Mouse (Mus musculus) erythroblast, embryonic 14.5 days (primary cell): ENCODE data around the gene Pard6b.

Experiments
- GATA1 ChIP-seq: IDR thresholded peaks from 2 replicates; pipeline ENCODE4 v1.6.1; 2012; ENCODE audit warnings: low read length, inconsistent platforms, mixed read lengths
- TAL1 ChIP-seq: IDR thresholded peaks from 3 replicates; pipeline ENCODE4 v1.6.1; 2012; ENCODE audit warnings: low read length, inconsistent platforms, mixed read lengths

DNA sequence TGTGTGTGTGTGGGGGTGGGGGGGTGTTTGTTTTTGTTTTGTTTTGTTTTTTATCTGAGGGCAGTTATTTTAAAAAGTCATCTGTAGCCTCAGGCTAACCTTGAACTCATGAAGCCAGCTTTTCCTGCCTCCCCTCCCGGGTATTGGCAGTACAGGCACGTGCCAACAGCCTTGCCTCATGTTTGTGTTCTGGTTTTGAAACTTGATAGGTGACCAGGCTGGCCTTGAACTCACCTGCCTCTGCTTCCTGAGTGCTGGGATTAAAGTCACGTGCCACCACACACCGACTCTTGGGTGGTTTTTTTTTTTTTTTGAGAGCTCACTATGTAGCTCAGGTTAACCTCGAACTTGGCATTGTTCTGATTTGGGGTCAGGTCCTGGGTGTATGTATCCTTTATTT lies 21.0 kb downstream of the Pard6b start:
- TF ChIP-seq TAL1 = no peak
- no peak for TF ChIP-seq GATA1
